Mouse (Mus musculus): ENCODE results near the gene Gm42906. TPM values are rescaled to one million over a fixed set of nuclear protein-coding genes. Genes with fewer than 3 reads are reported as not detected.

The Gm42906 gene
- polyA plus RNA-seq, 1 experiment from 2014 or later: not detected

DNA sequence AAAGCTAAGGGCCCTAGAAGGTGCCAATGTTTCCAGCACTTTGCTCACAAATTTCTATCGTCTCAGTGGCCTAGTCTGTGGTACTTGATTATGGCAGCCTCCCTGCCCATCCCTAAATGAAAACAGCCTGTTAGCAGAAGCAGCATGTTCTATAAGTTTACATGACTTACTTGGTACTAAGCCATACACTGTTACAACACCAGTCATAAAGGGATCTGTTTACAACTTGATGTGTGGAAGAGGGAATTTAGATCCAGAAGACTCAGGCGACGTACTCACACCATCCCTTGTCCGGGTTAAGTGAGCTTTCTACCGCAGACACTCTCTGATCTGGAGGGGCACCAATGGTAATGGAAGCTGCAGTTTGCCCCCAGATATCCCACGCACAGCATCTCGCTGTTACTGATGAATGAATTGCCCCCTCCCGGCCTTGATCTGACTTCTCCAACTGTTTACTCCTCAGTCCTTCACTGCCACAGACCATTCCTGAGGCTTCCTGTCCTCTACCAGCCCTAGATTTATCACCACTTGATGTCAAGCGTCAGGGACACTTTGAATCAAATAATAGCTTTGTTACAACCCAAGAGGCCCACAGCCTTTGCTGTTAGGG, 247.7 kb downstream of the Gm42906 start:
- Histone ChIP-seq H3K9ac (replicated peaks; ENCODE audit: low read depth, low read length) (no peak overlapping the region), H3K4me2 (ENCODE audit: low read length) (no peak overlapping the region), H3K9me3 (ENCODE audit: control insufficient read depth, low read length) (no peaks in the 10 kb centered on the region), H3K27ac (ENCODE audit: low read length) (no peak overlapping the region), H3K36me3 (ENCODE audit: control insufficient read depth, insufficient read depth) (no peaks in the 10 kb centered on the region), H3K4me3 (replicated peaks; ENCODE audit: low read length) (no peak overlapping the region), H3K4me1 (replicated peaks; ENCODE audit: control insufficient read depth, insufficient read depth, low read length) (no peaks in the 10 kb centered on the region), H3K27me3 (replicated peaks; ENCODE audit: control insufficient read depth, insufficient read depth, low read length) (no peaks in the 10 kb centered on the region)
- WGBS: 92% methylated on average over 9 of the region's 9 CpGs
- no peak for ATAC-seq

- H3K27me3 ChIP-seq (replicated peaks; ENCODE audit: control insufficient read depth, insufficient read depth, low read length): no peaks in the 10 kb centered on the region
- no peaks in the 10 kb centered on the region for H3K9me3 ChIP-seq (ENCODE audit: control insufficient read depth, low read length)
- no peak overlapping the region for H3K4me3 ChIP-seq (replicated peaks; ENCODE audit: low read length)
- H3K4me2 ChIP-seq (ENCODE audit: low read length): no peak overlapping the region
- no peak overlapping the region for H3K27ac ChIP-seq (ENCODE audit: low read length)
- 89% methylated on average over 3 of the region's 3 CpGs for WGBS
- no peak for ATAC-seq
- no peak overlapping the region for H3K9ac ChIP-seq (replicated peaks; ENCODE audit: low read depth, low read length)
- no peaks in the 10 kb centered on the region for H3K36me3 ChIP-seq (ENCODE audit: control insufficient read depth, insufficient read depth)
- no peaks in the 10 kb centered on the region for H3K4me1 ChIP-seq (replicated peaks; ENCODE audit: control insufficient read depth, insufficient read depth, low read length)
Measured at GRCm38 (mm10) chr5:151177171-151177570, 250.8 kb downstream of the Gm42906 start.

- Histone ChIP-seq H3K36me3 (ENCODE audit: control insufficient read depth, insufficient read depth) (no peaks in the 10 kb centered on the region), H3K27ac (ENCODE audit: low read length) (no peak overlapping the region)
- ATAC-seq: no peak
Measured at GRCm38 (mm10) chr5:151175897-151176313, 252.1 kb downstream of the Gm42906 start.

GRCm38 (mm10) chr5:151174485-151175460, 253.2 kb downstream of the Gm42906 start:
- ATAC-seq: no peak
- no peak overlapping the region for H3K4me3 ChIP-seq (replicated peaks; ENCODE audit: low read length)
- H3K36me3 ChIP-seq (ENCODE audit: control insufficient read depth, insufficient read depth): no peaks in the 10 kb centered on the region
- H3K27ac ChIP-seq (ENCODE audit: low read length): no peak overlapping the region
- no peaks in the 10 kb centered on the region for H3K27me3 ChIP-seq (replicated peaks; ENCODE audit: control insufficient read depth, insufficient read depth, low read length)
- H3K4me1 ChIP-seq (replicated peaks; ENCODE audit: control insufficient read depth, insufficient read depth, low read length): no peaks in the 10 kb centered on the region
- no peak overlapping the region for H3K4me2 ChIP-seq (ENCODE audit: low read length)
- H3K9me3 ChIP-seq (ENCODE audit: control insufficient read depth, low read length): no peaks in the 10 kb centered on the region
- no peak overlapping the region for H3K9ac ChIP-seq (replicated peaks; ENCODE audit: low read depth, low read length)
- WGBS: 73% methylated on average over 7 of the region's 7 CpGs

More at GRCm38 (mm10) chr5:151175897-151176313, 252.1 kb downstream of the Gm42906 start:
- no peak overlapping the region for H3K9ac ChIP-seq (replicated peaks; ENCODE audit: low read depth, low read length)
- no peak overlapping the region for H3K4me3 ChIP-seq (replicated peaks; ENCODE audit: low read length)
- no peak overlapping the region for H3K4me2 ChIP-seq (ENCODE audit: low read length)
- WGBS: 88% methylated on average over 4 of the region's 4 CpGs
- no peaks in the 10 kb centered on the region for H3K27me3 ChIP-seq (replicated peaks; ENCODE audit: control insufficient read depth, insufficient read depth, low read length)
- no peaks in the 10 kb centered on the region for H3K9me3 ChIP-seq (ENCODE audit: control insufficient read depth, low read length)
- no peaks in the 10 kb centered on the region for H3K4me1 ChIP-seq (replicated peaks; ENCODE audit: control insufficient read depth, insufficient read depth, low read length)

- no peaks in the 10 kb centered on the region for H3K36me3 ChIP-seq (ENCODE audit: control insufficient read depth, insufficient read depth)
- no peaks in the 10 kb centered on the region for H3K4me1 ChIP-seq (replicated peaks; ENCODE audit: control insufficient read depth, insufficient read depth, low read length)
- no peak overlapping the region for H3K4me2 ChIP-seq (ENCODE audit: low read length)
- no peak overlapping the region for H3K9ac ChIP-seq (replicated peaks; ENCODE audit: low read depth, low read length)
- no peak overlapping the region for H3K27ac ChIP-seq (ENCODE audit: low read length)
- no peaks in the 10 kb centered on the region for H3K27me3 ChIP-seq (replicated peaks; ENCODE audit: control insufficient read depth, insufficient read depth, low read length)
- H3K4me3 ChIP-seq (replicated peaks; ENCODE audit: low read length): no peak overlapping the region
- 83% methylated on average over 1 of the region's 1 CpGs for WGBS
- H3K9me3 ChIP-seq (ENCODE audit: control insufficient read depth, low read length): no peaks in the 10 kb centered on the region
- no peak for ATAC-seq
Measured at GRCm38 (mm10) chr5:151173774-151174173, 254.2 kb downstream of the Gm42906 start.

DNA sequence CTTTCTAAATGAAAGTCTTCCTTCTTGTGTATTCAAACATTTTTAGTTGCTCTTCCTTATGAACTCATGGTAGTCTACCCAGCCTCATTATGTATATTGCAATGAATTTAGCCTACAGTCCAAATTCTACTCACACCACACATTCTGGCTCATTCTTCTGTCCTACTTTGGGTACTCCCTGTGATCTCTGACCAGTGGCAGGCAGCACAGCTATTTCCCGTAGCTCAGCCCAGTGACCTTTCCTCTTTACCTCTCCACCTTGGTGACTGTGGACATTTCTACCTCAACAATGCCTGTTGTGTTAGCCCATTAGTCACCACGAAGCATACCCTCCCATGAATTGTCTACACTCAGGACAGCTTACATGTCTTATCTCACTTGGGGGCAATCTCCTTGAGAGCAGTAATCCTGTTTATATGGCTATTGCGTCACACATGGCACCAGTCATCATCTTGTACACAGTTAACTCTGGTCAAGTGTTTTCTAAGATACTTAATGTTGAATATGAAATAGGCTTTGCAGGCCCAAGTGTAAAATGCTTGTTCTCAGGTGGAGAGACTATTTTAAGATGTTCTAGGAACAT, 257.7 kb downstream of the Gm42906 start:
- H3K36me3 ChIP-seq (ENCODE audit: control insufficient read depth, insufficient read depth): no peaks in the 10 kb centered on the region
- 78% methylated on average over 3 of the region's 3 CpGs for WGBS
- H3K9me3 ChIP-seq (ENCODE audit: control insufficient read depth, low read length): no peaks in the 10 kb centered on the region
- H3K27ac ChIP-seq (ENCODE audit: low read length): no peak overlapping the region
- ATAC-seq: no peak
- no peaks in the 10 kb centered on the region for H3K4me1 ChIP-seq (replicated peaks; ENCODE audit: control insufficient read depth, insufficient read depth, low read length)
- H3K9ac ChIP-seq (replicated peaks; ENCODE audit: low read depth, low read length): no peak overlapping the region
- H3K4me2 ChIP-seq (ENCODE audit: low read length): no peak overlapping the region
- H3K27me3 ChIP-seq (replicated peaks; ENCODE audit: control insufficient read depth, insufficient read depth, low read length): no peaks in the 10 kb centered on the region
- no peak overlapping the region for H3K4me3 ChIP-seq (replicated peaks; ENCODE audit: low read length)

GRCm38 (mm10) chr5:151168191-151168590, 259.8 kb downstream of the Gm42906 start:
- no peak overlapping the region for H3K4me3 ChIP-seq (replicated peaks; ENCODE audit: low read length)
- no peaks in the 10 kb centered on the region for H3K27me3 ChIP-seq (replicated peaks; ENCODE audit: control insufficient read depth, insufficient read depth, low read length)
- no peak overlapping the region for H3K9ac ChIP-seq (replicated peaks; ENCODE audit: low read depth, low read length)
- H3K27ac ChIP-seq (ENCODE audit: low read length): no peak overlapping the region
- no peaks in the 10 kb centered on the region for H3K36me3 ChIP-seq (ENCODE audit: control insufficient read depth, insufficient read depth)
- H3K4me2 ChIP-seq (ENCODE audit: low read length): no peak overlapping the region
- no peaks in the 10 kb centered on the region for H3K4me1 ChIP-seq (replicated peaks; ENCODE audit: control insufficient read depth, insufficient read depth, low read length)
- ATAC-seq: no peak
- 92% methylated on average over 3 of the region's 3 CpGs for WGBS
- no peaks in the 10 kb centered on the region for H3K9me3 ChIP-seq (ENCODE audit: control insufficient read depth, low read length)

GRCm38 (mm10) chr5:151167641-151168040, 260.3 kb downstream of the Gm42906 start:
- Histone ChIP-seq H3K4me1 (replicated peaks; ENCODE audit: control insufficient read depth, insufficient read depth, low read length) (no peaks in the 10 kb centered on the region), H3K9ac (replicated peaks; ENCODE audit: low read depth, low read length) (no peak overlapping the region), H3K27ac (ENCODE audit: low read length) (no peak overlapping the region), H3K36me3 (ENCODE audit: control insufficient read depth, insufficient read depth) (no peaks in the 10 kb centered on the region), H3K4me2 (ENCODE audit: low read length) (no peak overlapping the region), H3K4me3 (replicated peaks; ENCODE audit: low read length) (no peak overlapping the region), H3K27me3 (replicated peaks; ENCODE audit: control insufficient read depth, insufficient read depth, low read length) (no peaks in the 10 kb centered on the region), H3K9me3 (ENCODE audit: control insufficient read depth, low read length) (no peaks in the 10 kb centered on the region)
- WGBS: 83% methylated on average over 6 of the region's 6 CpGs
- ATAC-seq: no peak

GRCm38 (mm10) chr5:151166266-151166665, 261.7 kb downstream of the Gm42906 start:
- Histone ChIP-seq H3K36me3 (ENCODE audit: control insufficient read depth, insufficient read depth) (no peaks in the 10 kb centered on the region), H3K9me3 (ENCODE audit: control insufficient read depth, low read length) (no peaks in the 10 kb centered on the region), H3K4me3 (replicated peaks; ENCODE audit: low read length) (no peak overlapping the region), H3K27me3 (replicated peaks; ENCODE audit: control insufficient read depth, insufficient read depth, low read length) (no peaks in the 10 kb centered on the region), H3K4me2 (ENCODE audit: low read length) (no peak overlapping the region), H3K9ac (replicated peaks; ENCODE audit: low read depth, low read length) (no peak overlapping the region), H3K27ac (ENCODE audit: low read length) (no peak overlapping the region), H3K4me1 (replicated peaks; ENCODE audit: control insufficient read depth, insufficient read depth, low read length) (no peaks in the 10 kb centered on the region)
- 70% methylated on average over 5 of the region's 5 CpGs for WGBS
- ATAC-seq: no peak

Data from forebrain, embryonic 16.5 days (tissue).